Mouse (Mus musculus): ENCODE data around the gene Sel1l3. TPM values are rescaled to one million over a fixed set of nuclear protein-coding genes. Genes with fewer than 3 reads are reported as not detected.

Sel1l3 gene
- polyA plus RNA-seq, 1 experiment from 2014 or later, result 28.9 TPM

- Histone ChIP-seq H3K36me3 (ENCODE audit: control insufficient read depth, insufficient read depth, low read length) (no peaks in the 10 kb centered on the region), H3K4me3 (ENCODE audit: low read length) (no peak overlapping the region), H3K9ac (ENCODE audit: low read depth, low read length) (no peak overlapping the region), H3K4me2 (replicated peaks; ENCODE audit: low read depth, low read length) (no peak overlapping the region), H3K27me3 (ENCODE audit: control insufficient read depth, insufficient read depth, low read length) (no peaks in the 10 kb centered on the region), H3K4me1 (ENCODE audit: control insufficient read depth, insufficient read depth, low read length) (no peaks in the 10 kb centered on the region), H3K27ac (ENCODE audit: low read depth, low read length) (no peak overlapping the region), H3K9me3 (ENCODE audit: control insufficient read depth, low read length) (no peaks in the 10 kb centered on the region)
- no peak for ATAC-seq (ENCODE audit: low FRiP score, low TSS enrichment)
- 64% methylated on average over 3 of the region's 3 CpGs for WGBS
These were observed 122.4 kb downstream of the Sel1l3 start for GRCm38 (mm10) chr5:53091331-53091730.

- ATAC-seq (ENCODE audit: low FRiP score, low TSS enrichment), result no peak
- WGBS, result 86% methylated on average over 7 of the region's 7 CpGs
- no peak overlapping the region for H3K27ac ChIP-seq (ENCODE audit: low read depth, low read length)
- H3K4me2 ChIP-seq (replicated peaks; ENCODE audit: low read depth, low read length), result no peak overlapping the region
- H3K27me3 ChIP-seq (ENCODE audit: control insufficient read depth, insufficient read depth, low read length), result no peaks in the 10 kb centered on the region
- H3K36me3 ChIP-seq (ENCODE audit: control insufficient read depth, insufficient read depth, low read length), result no peaks in the 10 kb centered on the region
- H3K4me3 ChIP-seq (ENCODE audit: low read length), result no peak overlapping the region
- no peak overlapping the region for H3K9ac ChIP-seq (ENCODE audit: low read depth, low read length)
- no peaks in the 10 kb centered on the region for H3K4me1 ChIP-seq (ENCODE audit: control insufficient read depth, insufficient read depth, low read length)
- no peaks in the 10 kb centered on the region for H3K9me3 ChIP-seq (ENCODE audit: control insufficient read depth, low read length)
These were observed 126.3 kb downstream of the Sel1l3 start for GRCm38 (mm10) chr5:53087452-53087851.

GRCm38 (mm10) chr5:53078453-53078852 lies 135.3 kb downstream of the Sel1l3 start:
- Histone ChIP-seq H3K9ac (ENCODE audit: low read depth, low read length) (no peak overlapping the region), H3K4me3 (ENCODE audit: low read length) (no peak overlapping the region), H3K36me3 (ENCODE audit: control insufficient read depth, insufficient read depth, low read length) (no peaks in the 10 kb centered on the region), H3K4me2 (replicated peaks; ENCODE audit: low read depth, low read length) (no peak overlapping the region), H3K4me1 (ENCODE audit: control insufficient read depth, insufficient read depth, low read length) (no peaks in the 10 kb centered on the region), H3K27me3 (ENCODE audit: control insufficient read depth, insufficient read depth, low read length) (no peaks in the 10 kb centered on the region), H3K27ac (ENCODE audit: low read depth, low read length) (no peak overlapping the region), H3K9me3 (ENCODE audit: control insufficient read depth, low read length) (no peaks in the 10 kb centered on the region)
- no peak for ATAC-seq (ENCODE audit: low FRiP score, low TSS enrichment)
- WGBS, result 77% methylated on average over 4 of the region's 4 CpGs

GRCm38 (mm10) chr5:53074553-53074952 lies 139.2 kb downstream of the Sel1l3 start:
- H3K36me3 ChIP-seq (ENCODE audit: control insufficient read depth, insufficient read depth, low read length), result no peaks in the 10 kb centered on the region
- no peak overlapping the region for H3K9ac ChIP-seq (ENCODE audit: low read depth, low read length)
- no peaks in the 10 kb centered on the region for H3K4me1 ChIP-seq (ENCODE audit: control insufficient read depth, insufficient read depth, low read length)
- no peaks in the 10 kb centered on the region for H3K27me3 ChIP-seq (ENCODE audit: control insufficient read depth, insufficient read depth, low read length)
- ATAC-seq (ENCODE audit: low FRiP score, low TSS enrichment), result no peak
- no peak overlapping the region for H3K4me3 ChIP-seq (ENCODE audit: low read length)
- no peak overlapping the region for H3K4me2 ChIP-seq (replicated peaks; ENCODE audit: low read depth, low read length)
- H3K9me3 ChIP-seq (ENCODE audit: control insufficient read depth, low read length), result no peaks in the 10 kb centered on the region
- WGBS, result 59% methylated on average over 6 of the region's 6 CpGs
- H3K27ac ChIP-seq (ENCODE audit: low read depth, low read length), result no peak overlapping the region

GRCm38 (mm10) chr5:53061532-53062130 lies 152.1 kb downstream of the Sel1l3 start:
- Histone ChIP-seq H3K4me3 (ENCODE audit: low read length) (no peak overlapping the region), H3K9me3 (ENCODE audit: control insufficient read depth, low read length) (no peaks in the 10 kb centered on the region), H3K27ac (ENCODE audit: low read depth, low read length) (no peak overlapping the region), H3K9ac (ENCODE audit: low read depth, low read length) (no peak overlapping the region), H3K4me2 (replicated peaks; ENCODE audit: low read depth, low read length) (no peak overlapping the region), H3K27me3 (ENCODE audit: control insufficient read depth, insufficient read depth, low read length) (no peaks in the 10 kb centered on the region), H3K4me1 (ENCODE audit: control insufficient read depth, insufficient read depth, low read length) (no peaks in the 10 kb centered on the region), H3K36me3 (ENCODE audit: control insufficient read depth, insufficient read depth, low read length) (no peaks in the 10 kb centered on the region)
- no peak for ATAC-seq (ENCODE audit: low FRiP score, low TSS enrichment)
- 93% methylated on average over 9 of the region's 9 CpGs for WGBS

Other genes with a start within 250 kb of the Sel1l3 start
- gene Slc34a2, start 175.8 kb downstream of the Sel1l3 start, polyA plus RNA-seq (2014; fragmentation: Nextera tagmentation; extraction: Ambion mirVana), result 0.09 TPM in 1 of 2 replicates, not detected in the other
- 91.7 and 106 TPM in 2 replicates for gene Smim20, start 53.2 kb upstream of the Sel1l3 start, polyA plus RNA-seq (2014; fragmentation: Nextera tagmentation; extraction: Ambion mirVana)

Data from kidney, embryonic 14.5 days (tissue).